Mouse (Mus musculus): Measurements from ENCODE around the gene Ccdc80.

The Ccdc80 gene

DNA sequence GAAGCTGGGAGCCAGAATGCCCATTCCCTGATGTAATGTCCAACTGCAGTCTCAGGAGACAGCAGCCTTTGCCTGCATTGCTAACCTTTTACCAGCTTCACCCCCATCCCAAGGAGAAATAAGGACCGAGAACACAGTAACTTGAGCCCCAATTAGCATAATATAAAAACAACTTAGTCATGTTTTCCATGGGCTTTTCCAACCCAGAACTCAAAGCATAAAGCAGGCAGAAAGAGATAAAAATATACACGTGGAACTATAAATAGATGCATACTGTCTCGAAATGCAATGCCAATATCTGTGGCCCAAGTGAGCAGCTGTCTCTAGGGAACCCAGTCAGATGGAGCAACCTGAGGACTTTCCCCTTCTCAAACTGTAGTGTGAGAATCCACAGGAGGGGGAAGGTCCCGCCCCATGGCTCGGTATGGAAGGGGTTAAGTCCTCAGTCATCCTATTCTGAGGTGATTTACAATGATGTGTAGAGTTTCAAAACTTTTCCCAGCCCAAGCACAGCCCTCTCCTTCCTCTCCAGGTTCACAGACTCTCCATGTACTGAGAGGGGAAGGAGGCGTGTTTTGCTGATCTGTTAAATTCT lies at the start of gene Ccdc80:
TSS of gene Ccdc80 (plus strand) at position 266 of the 595 bp plus-strand sequence.
- DNase-seq (ENCODE audit: low read depth, low spot score), result no peak

DNA sequence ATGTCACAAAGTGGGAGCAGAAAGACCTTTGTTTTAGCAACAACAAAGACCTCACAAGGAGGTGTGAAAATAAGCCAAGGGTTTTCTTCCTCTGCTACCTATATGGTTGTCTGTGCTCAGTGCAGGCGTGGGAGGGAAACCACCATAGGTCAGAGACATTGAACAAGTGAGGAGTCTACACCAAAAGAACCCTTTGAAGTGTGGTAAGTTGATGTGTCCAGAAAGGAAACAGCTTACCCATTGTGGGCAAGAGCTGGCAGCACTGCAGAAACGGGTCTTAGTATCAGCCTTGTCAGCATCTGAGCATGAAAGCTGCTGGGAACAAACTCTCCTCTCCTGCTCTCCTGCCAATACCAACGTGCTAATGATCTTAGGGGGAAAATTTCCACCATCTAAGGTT lies 48.4 kb upstream of the Ccdc80 start:
- DNase-seq (ENCODE audit: low read depth, low spot score), result no peak

DNA sequence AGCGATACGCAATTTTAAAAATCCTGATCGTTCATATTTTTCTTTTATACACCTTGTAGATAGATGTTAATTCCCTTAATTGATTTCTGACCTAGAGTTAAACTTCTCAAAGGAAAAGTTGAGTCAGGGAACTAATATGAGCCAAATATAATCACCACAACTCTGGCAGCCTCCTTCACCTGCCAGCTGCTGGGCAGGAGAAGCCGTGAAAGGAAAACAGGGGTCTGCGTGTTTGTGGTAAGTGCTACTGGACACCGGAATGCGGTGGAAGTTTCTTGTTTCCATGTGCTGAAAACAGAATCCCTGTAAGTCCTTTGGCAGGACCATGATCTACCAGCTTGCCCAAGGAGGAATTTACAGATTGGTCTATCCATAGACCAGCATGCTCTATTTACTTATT lies 36.0 kb upstream of the Ccdc80 start:
- no peak for DNase-seq (ENCODE audit: low read depth, low spot score)

- no peak for DNase-seq (ENCODE audit: low read depth, low spot score)
These were observed 35.3 kb upstream of the Ccdc80 start for GRCm38 (mm10) chr16:45057922-45058321.

DNA sequence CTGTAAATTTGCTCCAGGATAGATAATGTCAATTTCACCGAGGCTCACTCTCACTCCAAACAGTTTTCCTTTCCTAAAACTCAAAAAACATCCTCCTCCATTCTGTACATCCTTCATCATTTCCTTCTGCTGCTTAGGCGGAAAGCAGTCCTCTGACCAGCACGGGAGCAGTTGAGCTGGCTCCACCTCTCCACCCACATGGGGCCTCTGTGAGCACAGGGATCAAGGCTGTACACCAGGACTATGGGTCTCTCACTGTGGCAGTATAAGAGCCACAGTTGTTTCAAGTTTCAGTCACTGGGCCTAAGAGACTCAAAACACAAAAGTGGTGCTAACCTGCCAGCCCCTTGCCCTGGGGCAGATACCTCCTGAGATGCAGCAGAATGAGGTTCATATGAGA lies 32.1 kb upstream of the Ccdc80 start:
- DNase-seq (ENCODE audit: low read depth, low spot score), result no peak

- no peak for DNase-seq (ENCODE audit: low read depth, low spot score)
These were observed 22.7 kb upstream of the Ccdc80 start for GRCm38 (mm10) chr16:45070383-45071083.

GRCm38 (mm10) chr16:45071424-45071823 lies 21.8 kb upstream of the Ccdc80 start:
- DNase-seq (ENCODE audit: low read depth, low spot score), result no peak

DNA sequence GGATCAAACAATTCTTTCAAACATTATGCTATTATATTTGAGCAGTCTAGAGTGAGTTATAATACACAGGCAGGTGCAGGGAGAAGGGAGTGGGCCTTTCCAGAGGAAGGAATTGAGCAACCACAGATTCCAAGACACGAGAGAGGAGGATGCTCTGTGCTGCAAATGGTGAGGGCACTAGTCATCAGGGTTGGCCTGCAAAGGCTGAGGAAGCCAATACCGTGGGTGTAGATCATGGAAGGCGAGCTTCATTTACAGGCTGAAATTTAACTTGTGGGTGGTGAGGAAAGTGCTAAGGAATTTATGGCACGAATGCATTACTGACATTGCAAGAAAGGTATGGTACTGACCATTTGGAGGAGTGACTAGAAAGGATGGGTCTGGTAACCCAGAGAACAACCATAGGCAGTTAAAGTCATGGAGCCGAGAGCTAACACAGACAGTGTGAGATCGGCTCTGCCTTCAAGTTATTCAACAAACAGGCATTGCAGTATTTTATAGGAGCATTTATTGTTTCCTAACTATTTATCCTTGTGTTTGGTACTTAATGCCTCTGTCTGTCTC lies 15.6 kb upstream of the Ccdc80 start:
- no peak for DNase-seq (ENCODE audit: low read depth, low spot score)

- no peak for DNase-seq (ENCODE audit: low read depth, low spot score)
These were observed 13.9 kb upstream of the Ccdc80 start for GRCm38 (mm10) chr16:45079322-45079721.

DNA sequence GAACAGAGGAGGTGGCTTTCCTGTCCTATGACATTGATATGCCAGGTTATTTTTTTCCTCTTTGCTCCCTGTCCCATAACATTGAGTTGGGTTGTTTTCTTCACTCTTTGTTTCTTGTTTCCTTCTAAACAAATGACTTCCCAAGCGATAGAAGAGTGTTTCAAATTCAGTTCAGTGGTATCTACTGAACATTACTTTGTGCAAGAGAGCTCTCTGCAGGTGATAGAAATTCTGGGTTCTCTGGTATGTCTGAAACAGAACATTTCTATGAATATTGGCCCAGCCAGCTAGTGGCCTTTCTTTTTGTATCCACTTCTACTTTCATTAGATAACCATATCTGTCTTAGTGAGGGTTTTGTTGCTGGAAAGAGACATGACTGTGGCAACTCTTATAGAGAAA lies 4.4 kb upstream of the Ccdc80 start:
- DNase-seq (ENCODE audit: low read depth, low spot score), result no peak

- no peak for DNase-seq (ENCODE audit: low read depth, low spot score)
These were observed 3.2 kb upstream of the Ccdc80 start for GRCm38 (mm10) chr16:45090005-45090404.

- no peak for DNase-seq (ENCODE audit: low read depth, low spot score)
These were observed 1.0 kb downstream of the Ccdc80 start for GRCm38 (mm10) chr16:45094136-45094756.

DNA sequence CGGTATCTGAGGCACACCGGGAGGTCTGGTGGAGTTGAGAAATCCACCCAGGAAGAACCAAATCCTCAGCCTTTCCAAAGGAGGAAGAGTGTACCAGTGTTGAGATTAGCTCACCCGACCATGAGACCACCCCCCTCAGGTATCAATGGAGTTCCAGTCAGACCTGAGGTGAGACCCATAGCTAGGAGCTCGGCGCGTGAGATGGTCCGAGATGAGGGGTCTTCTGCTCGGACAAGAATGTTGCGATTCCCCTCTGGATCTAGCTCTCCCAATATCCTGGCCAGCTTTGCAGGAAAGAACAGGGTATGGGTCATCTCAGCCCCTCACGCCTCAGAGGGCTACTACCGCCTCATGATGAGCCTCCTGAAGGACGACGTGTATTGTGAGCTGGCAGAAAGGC lies 1.8 kb downstream of the Ccdc80 start:
- no peak for DNase-seq (ENCODE audit: low read depth, low spot score)

DNA sequence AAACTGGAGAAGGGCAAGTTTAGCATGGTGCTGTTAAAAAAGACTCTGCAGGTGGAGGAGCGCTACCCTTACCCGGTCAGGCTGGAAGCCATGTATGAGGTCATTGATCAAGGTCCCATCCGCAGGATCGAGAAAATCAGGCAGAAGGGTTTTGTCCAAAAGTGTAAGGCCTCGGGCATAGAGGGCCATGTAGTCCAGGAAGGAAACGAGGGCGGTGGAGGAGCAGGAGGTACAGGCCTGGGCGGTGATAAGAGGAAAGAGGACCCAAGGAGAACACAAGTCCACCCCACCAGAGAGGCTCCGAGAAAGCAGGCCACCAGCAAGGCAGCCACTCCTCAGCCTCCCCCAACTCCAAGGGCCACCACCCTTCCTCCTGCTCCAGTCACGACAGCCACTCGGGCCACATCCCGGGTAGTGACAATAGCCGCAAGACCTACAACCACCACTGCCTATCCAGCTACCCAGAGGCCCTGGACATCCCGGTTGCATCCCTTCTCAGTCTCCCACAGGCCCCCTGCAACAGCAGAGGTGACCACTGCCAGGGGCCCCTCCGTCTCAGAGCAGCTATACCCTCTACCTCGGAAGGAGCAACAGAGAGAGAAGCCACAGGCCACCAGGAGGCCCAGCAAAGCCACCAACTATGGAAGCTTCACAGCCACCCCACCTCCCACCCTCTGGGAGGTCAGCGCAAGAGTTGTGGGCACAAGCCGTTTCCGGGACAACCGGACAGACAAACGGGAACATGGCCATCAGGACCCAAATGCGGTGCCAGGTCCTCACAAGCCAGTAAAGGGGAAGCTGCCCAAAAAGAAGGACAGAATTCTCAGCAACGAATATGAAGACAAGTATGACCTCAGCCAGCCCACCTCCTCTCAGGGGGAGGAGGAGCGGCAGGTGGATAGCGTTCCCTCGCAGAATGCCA lies 2.6 kb downstream of the Ccdc80 start:
- DNase-seq (ENCODE audit: low read depth, low spot score), result no peak

- no peak for DNase-seq (ENCODE audit: low read depth, low spot score)
These were observed 4.3 kb downstream of the Ccdc80 start for GRCm38 (mm10) chr16:45097467-45097866.

DNA sequence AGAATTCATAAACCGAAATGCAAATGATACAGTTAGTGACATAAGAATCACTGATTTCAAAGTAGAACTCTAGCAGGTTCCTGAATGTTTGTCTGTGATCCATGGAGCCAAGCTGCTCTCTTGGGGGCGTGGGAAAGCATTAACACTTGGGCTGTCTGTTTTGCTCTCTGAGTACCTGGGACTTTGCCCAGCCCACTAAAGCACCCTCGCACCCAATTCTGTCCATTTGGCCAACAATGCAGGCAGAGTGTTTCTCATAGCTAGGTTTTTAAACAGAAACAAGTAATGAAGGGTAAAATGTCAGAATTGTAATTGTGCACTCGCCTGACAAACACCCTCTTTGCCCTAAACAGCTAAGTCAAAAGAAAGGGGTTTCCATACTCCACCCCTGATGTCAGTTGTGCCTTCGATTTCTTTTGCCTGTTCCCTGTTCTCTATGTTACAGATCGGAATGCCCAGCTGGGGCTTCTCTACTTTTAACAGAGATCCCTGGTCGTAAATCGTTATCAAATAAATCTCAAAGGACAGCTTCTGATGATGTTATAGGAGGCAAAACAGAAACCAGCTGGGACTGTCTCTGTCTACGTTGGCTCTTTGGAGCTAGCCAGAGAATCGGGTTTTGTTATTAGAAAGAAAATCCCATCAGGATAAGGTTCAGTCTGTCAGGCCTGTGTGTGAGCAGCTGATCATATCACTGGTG lies 5.1 kb downstream of the Ccdc80 start:
- DNase-seq (ENCODE audit: low read depth, low spot score), result no peak

DNA sequence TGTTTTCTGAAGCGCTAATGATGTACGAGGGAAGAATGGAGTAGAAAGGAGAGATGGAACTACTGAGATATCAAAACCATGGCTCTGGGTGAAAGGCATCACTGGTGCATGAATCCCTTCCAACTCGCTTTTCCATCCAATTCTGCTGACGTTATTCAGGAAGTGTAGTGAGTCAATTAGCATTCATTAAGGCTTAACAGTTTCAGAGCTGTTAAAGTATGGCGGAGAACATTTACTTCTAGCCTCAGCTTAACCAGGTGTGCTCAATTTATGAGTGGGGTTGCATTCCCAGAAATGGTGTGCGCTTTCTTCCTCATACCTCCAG lies 5.6 kb downstream of the Ccdc80 start:
- DNase-seq (ENCODE audit: low read depth, low spot score), result no peak

DNA sequence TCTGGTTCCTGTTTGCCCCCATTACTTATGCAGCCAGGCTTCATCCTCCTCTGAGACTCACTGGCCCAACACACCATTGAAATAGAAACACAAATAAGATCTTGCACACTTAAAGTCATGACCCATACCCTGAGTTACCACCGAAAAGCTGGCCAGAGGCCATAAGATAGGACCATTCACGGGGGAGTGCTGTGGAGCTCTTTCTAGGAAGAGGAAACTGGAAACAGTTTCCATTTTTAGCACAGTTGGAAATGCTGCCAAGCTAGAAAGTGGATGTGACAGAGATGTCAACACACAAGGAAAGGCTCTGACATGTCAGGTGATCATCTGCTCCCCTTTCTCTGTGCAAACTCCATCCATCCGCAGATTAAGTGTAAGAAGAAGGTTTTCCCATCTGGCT lies 7.7 kb downstream of the Ccdc80 start:
- DNase-seq (ENCODE audit: low read depth, low spot score), result no peak

DNA sequence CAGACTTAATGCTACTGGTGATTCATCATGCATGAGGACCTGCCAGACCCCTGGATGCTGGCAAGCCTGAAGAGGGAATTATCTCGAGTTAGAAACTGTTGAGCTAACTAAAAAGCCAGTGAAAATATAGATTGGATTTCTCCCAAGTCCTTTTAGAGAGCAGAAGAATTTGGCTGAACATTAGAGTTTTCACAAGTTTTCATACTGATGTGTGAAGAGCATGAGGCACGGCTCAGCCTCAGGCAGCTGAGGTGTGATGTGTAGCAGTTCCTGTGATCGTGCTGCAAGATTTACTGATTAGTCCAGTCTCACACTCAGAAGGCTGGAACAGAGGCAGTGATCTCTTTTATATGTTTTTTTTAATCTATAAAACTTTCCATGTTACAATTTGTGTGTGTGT lies 11.8 kb downstream of the Ccdc80 start:
- no peak for DNase-seq (ENCODE audit: low read depth, low spot score)

DNA sequence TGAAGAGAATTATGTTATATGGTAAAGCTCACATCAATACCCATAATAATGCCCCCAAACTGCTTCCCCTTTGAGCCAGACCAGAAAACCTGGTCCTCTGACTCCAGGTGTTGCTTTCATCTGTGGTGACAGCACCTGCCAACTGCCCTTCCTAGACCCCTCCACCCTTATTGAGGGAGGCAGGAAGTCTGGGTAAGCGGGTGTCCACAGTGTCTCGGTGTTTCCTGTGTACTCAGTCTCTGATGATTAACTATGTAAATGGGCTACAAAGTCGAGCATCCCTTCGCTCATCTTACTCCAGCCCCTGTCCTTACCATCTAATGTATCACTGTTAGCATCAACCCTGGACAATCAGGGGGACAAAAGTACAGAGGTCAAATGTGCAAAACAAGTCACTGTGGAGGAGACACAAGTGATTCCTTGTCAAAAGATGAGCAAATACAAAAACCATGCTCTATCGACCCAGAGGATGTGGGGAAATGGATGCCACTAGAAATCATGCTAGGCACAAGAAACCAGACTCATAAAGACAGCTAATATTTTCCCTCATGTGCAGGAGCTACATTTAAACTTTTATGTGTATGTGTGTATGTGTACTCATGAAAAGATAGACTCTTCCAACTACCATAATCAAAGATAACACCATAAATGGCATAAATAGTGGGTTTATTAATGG lies 15.1 kb downstream of the Ccdc80 start:
- no peak for DNase-seq (ENCODE audit: low read depth, low spot score)

- DNase-seq (ENCODE audit: low read depth, low spot score), result no peak
These were observed 17.3 kb downstream of the Ccdc80 start for GRCm38 (mm10) chr16:45110498-45110897.
